Mouse (Mus musculus) heart, embryonic 15.5 days (tissue): ENCODE data around the gene Iqschfp. TPM values are rescaled to one million over a fixed set of nuclear protein-coding genes. Genes with fewer than 3 reads are reported as not detected.

Experiments
- ATAC-seq: fragments of 200-750 bp; cut with Nextera tagmentation; replicated peaks from 2 replicates; pipeline ENCODE4 v1.8.0; 2017; ENCODE audit warnings: low read depth, moderate TSS enrichment; ENCODE audit not compliant: insufficient number of reproducible peaks, insufficient read depth, low FRiP score
- H3K27ac ChIP-seq: fragments of 300-500 bp; sonication (generic); 2 replicates; pipeline ENCODE4 v1.5.1; 2015; ENCODE audit warnings: mild to moderate bottlenecking, inconsistent platforms
- H3K27me3 ChIP-seq: fragments of 300-500 bp; sonication (generic); 2 replicates; pipeline ENCODE4 v1.6.1; 2015; ENCODE audit warnings: inconsistent platforms
- H3K36me3 ChIP-seq: fragments of 300-500 bp; sonication (generic); 2 replicates; pipeline ENCODE4 v1.6.1; 2015; ENCODE audit warnings: mild to moderate bottlenecking, inconsistent platforms
- H3K4me1 ChIP-seq: fragments of 300-500 bp; sonication (generic); replicated peaks from 2 replicates; pipeline ENCODE4 v1.6.1; 2015; ENCODE audit warnings: inconsistent platforms
- H3K4me2 ChIP-seq: fragments of 300-500 bp; sonication (generic); 2 replicates; pipeline ENCODE4 v1.6.1; 2015; ENCODE audit warnings: inconsistent platforms, mild to moderate bottlenecking, moderate library complexity
- H3K4me3 ChIP-seq: fragments of 300-500 bp; sonication (generic); 2 replicates; pipeline ENCODE4 v1.5.1; 2015; ENCODE audit warnings: mild to moderate bottlenecking, inconsistent platforms
- H3K9ac ChIP-seq: fragments of 300-500 bp; sonication (generic); 2 replicates; pipeline ENCODE4 v1.6.1; 2015; ENCODE audit warnings: mild to moderate bottlenecking, inconsistent platforms
- H3K9me3 ChIP-seq: fragments of 300-500 bp; sonication (generic); replicated peaks from 2 replicates; pipeline ENCODE4 v1.6.1; 2016; ENCODE audit warnings: inconsistent platforms
- WGBS: fragments of 180-500 bp; shearing (Covaris S2); methylation state at CpG from one replicate; pipeline ENCODE4 v1.1.7; 2015; ENCODE audit warnings: mixed read lengths; 5-methylcytosine and 5-hydroxymethylcytosine counted together
- polyA plus RNA-seq: library from polyadenylated mRNA; unstranded; fragments of >200 nt; fragmentation: Nextera tagmentation; extraction: Ambion mirVana; gene quantifications from 2 replicates; pipeline ENCODE4 v1.2.1, GENCODE M21; 2015

The Iqschfp gene
- polyA plus RNA-seq, 1 experiment from 2014 or later: not detected

DNA sequence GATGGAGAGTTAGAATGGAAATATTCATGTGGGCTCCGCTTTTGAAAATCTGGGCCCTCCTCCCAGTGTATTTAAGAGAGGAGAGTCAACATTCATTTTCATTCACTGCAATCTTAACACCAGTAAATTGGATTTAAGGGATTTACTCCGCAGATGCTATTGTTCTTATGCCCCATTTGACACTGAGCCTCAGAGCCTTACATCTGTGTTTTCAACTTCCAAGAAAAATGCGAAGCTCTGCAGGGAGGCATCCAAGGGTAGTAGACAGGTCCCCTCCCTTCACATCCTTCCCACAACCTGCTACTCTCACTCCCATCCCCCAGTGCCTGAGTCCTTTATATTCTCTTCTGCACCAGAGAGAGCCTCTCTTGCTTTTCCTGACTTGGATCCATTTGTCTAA lies 68.1 kb downstream of the Iqschfp start:
- no peak for ATAC-seq
- 45% methylated on average over 3 of the region's 3 CpGs for WGBS
- Histone ChIP-seq H3K9ac (no peak overlapping the region), H3K27me3 (no peaks in the 10 kb centered on the region), H3K4me2 (no peak overlapping the region), H3K36me3 (no peaks in the 10 kb centered on the region), H3K4me1 (no peaks in the 10 kb centered on the region), H3K27ac (no peak overlapping the region), H3K4me3 (no peak overlapping the region), H3K9me3 (no peaks in the 10 kb centered on the region)

DNA sequence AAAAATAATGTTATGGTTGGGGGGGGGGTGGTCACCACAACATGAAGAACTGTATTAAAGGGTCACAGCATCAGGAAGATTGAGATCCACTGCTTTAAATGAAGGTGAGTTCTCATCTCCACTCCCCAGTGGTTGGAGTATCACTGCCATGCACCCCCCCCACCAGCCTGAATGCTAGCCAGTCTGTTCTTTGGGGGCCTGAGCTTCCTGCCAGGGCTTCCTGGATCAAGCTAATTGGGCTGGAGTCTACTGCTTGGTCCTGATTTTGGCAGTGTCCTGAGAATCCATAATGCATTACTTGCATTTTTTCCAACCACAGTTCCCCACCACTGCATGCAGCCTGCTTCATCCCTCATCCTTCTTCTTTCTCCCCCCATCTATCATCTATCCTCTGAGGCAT lies 68.7 kb downstream of the Iqschfp start:
- H3K27ac ChIP-seq: no peak overlapping the region
- H3K36me3 ChIP-seq: no peaks in the 10 kb centered on the region
- H3K9ac ChIP-seq: no peak overlapping the region
- no peak overlapping the region for H3K4me3 ChIP-seq
- H3K4me2 ChIP-seq: no peak overlapping the region
- H3K4me1 ChIP-seq: no peaks in the 10 kb centered on the region
- H3K27me3 ChIP-seq: no peaks in the 10 kb centered on the region
- no peaks in the 10 kb centered on the region for H3K9me3 ChIP-seq
- no peak for ATAC-seq

- WGBS: 75% methylated on average over 6 of the region's 6 CpGs
- H3K27ac ChIP-seq: no peak overlapping the region
These were observed 70.1 kb downstream of the Iqschfp start for GRCm38 (mm10) chr3:67961934-67962639.

DNA sequence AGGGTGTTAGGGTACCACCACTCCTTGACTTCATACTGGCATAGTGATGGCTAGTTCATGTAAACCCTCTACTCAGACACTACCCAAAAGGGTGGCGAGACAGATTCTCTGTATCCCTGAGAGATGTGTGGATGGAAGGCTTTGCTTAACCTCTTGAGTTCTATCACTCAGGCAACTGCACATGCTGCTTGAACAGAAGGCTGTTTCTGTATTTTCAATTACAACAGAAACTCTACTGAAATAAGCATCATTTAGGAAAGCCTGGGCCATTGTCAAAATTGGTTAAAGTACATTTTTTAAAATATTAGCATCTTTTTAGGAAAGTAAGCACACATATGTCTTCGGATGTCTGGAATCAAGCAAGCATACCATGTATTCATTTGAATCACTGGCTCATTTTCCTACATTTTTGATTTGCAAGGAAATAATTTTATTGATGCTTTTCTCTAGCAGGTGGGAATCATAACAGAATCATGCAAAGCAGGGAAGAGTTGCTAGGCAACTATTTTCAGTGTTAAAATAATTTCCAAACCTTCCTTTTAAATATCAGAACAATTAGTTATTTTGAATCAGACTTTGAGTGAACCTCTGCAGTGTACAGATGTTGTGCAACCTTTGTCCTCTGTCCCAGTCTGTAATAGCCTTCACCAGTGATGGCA lies 82.4 kb downstream of the Iqschfp start:
- no peak overlapping the region for H3K9ac ChIP-seq
- 69% methylated on average over 2 of the region's 2 CpGs for WGBS
- H3K4me2 ChIP-seq: no peak overlapping the region
- no peaks in the 10 kb centered on the region for H3K36me3 ChIP-seq
- H3K27me3 ChIP-seq: no peaks in the 10 kb centered on the region
- no peaks in the 10 kb centered on the region for H3K4me1 ChIP-seq
- ATAC-seq: no peak
- no peak overlapping the region for H3K4me3 ChIP-seq
- no peaks in the 10 kb centered on the region; the same call in 1 of the 2 replicates for H3K9me3 ChIP-seq
- H3K27ac ChIP-seq: no peak overlapping the region

More at GRCm38 (mm10) chr3:67961934-67962639, 70.1 kb downstream of the Iqschfp start:
- no peaks in the 10 kb centered on the region for H3K36me3 ChIP-seq
- no peaks in the 10 kb centered on the region for H3K27me3 ChIP-seq
- no peak for ATAC-seq
- H3K9me3 ChIP-seq: no peaks in the 10 kb centered on the region
- no peak overlapping the region for H3K4me2 ChIP-seq
- no peak overlapping the region for H3K4me3 ChIP-seq
- no peaks in the 10 kb centered on the region for H3K4me1 ChIP-seq
- no peak overlapping the region for H3K9ac ChIP-seq

GRCm38 (mm10) chr3:67980006-67980405 lies 88.0 kb downstream of the Iqschfp start:
- Histone ChIP-seq H3K9me3 (no peaks in the 10 kb centered on the region), H3K27ac (no peak overlapping the region), H3K36me3 (no peaks in the 10 kb centered on the region), H3K4me2 (no peak overlapping the region), H3K4me3 (no peak overlapping the region), H3K27me3 (no peaks in the 10 kb centered on the region), H3K9ac (no peak overlapping the region), H3K4me1 (no peaks in the 10 kb centered on the region)
- no peak for ATAC-seq
- WGBS: 55% methylated on average over 1 of the region's 1 CpGs

- H3K36me3 ChIP-seq: no peaks in the 10 kb centered on the region
- no peaks in the 10 kb centered on the region for H3K4me1 ChIP-seq
- 33% methylated on average over 12 of the region's 12 CpGs for WGBS
- H3K27ac ChIP-seq: no peak overlapping the region
- H3K4me2 ChIP-seq: 0 out of 2 replicates have a peak overlapping the region, but pooled peaks have one; percentile 13
- H3K9ac ChIP-seq: no peak overlapping the region
- no peaks in the 10 kb centered on the region for H3K27me3 ChIP-seq
- no peaks in the 10 kb centered on the region for H3K9me3 ChIP-seq
- H3K4me3 ChIP-seq: no peak overlapping the region
- ATAC-seq: no peak
These were observed 91.3 kb downstream of the Iqschfp start for GRCm38 (mm10) chr3:67983329-67983728.

- no peaks in the 10 kb centered on the region for H3K27me3 ChIP-seq
- no peak overlapping the region for H3K4me3 ChIP-seq
- no peaks in the 10 kb centered on the region for H3K9me3 ChIP-seq
- 74% methylated on average over 4 of the region's 4 CpGs for WGBS
- no peak overlapping the region for H3K4me2 ChIP-seq
- no peak overlapping the region for H3K27ac ChIP-seq
- no peaks in the 10 kb centered on the region for H3K4me1 ChIP-seq
- H3K36me3 ChIP-seq: no peaks in the 10 kb centered on the region
- H3K9ac ChIP-seq: no peak overlapping the region
- no peak for ATAC-seq
These were observed 110.4 kb downstream of the Iqschfp start for GRCm38 (mm10) chr3:68002415-68002814.

DNA sequence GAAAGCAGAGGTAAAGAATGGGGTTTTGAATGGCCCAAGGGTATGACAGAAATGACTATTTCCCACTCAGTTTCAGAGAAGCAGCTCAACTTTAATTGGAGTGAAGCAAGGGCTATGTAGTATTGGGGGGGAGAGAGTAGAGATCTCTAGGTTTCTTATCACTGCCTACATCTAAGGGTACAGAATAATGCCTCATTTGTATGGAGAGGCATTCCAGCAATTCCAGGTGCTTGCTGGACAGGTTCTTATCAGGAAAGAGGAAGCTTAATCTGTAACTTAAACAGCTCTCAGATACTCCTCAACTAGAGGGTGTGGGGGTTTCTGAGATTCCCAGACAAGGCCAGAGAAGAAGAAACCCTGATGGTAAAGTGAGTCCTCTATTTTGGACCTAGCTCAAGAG lies 120.3 kb downstream of the Iqschfp start:
- Histone ChIP-seq H3K27me3 (no peaks in the 10 kb centered on the region), H3K4me1 (no peaks in the 10 kb centered on the region), H3K4me3 (no peak overlapping the region), H3K27ac (no peak overlapping the region), H3K4me2 (no peak overlapping the region), H3K36me3 (no peaks in the 10 kb centered on the region), H3K9ac (no peak overlapping the region), H3K9me3 (no peaks in the 10 kb centered on the region)
- ATAC-seq: no peak

- ATAC-seq: no peak
- Histone ChIP-seq H3K4me2 (no peak overlapping the region), H3K36me3 (no peaks in the 10 kb centered on the region), H3K27me3 (no peaks in the 10 kb centered on the region), H3K9me3 (no peaks in the 10 kb centered on the region), H3K9ac (no peak overlapping the region), H3K4me3 (no peak overlapping the region), H3K27ac (no peak overlapping the region), H3K4me1 (no peaks in the 10 kb centered on the region)
- WGBS: 48% methylated on average over 1 of the region's 1 CpGs
These were observed 123.8 kb downstream of the Iqschfp start for GRCm38 (mm10) chr3:68015786-68016185.

DNA sequence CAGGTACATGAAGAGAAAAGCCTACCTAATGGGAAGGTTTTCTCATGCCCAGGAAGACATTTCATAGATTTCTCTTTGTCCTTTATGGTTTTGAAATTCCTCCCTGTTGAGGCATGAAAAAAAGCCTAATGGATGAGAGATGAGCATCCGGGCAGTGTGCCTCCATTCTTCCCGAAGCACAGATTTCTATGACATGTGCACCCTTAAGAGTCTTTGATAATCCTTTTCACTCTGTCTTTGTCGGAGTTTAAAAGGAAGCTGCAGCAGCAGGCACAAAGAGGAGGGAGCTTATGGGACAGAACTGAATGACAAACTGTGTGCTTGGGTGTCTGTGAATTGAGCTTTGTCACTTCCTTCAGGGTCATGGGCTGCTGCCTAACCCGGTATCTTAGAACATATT lies 127.4 kb downstream of the Iqschfp start:
- H3K4me1 ChIP-seq: no peaks in the 10 kb centered on the region
- WGBS: 57% methylated on average over 4 of the region's 4 CpGs
- no peak overlapping the region for H3K4me2 ChIP-seq
- ATAC-seq: no peak
- H3K4me3 ChIP-seq: no peak overlapping the region
- no peaks in the 10 kb centered on the region for H3K27me3 ChIP-seq
- no peak overlapping the region for H3K27ac ChIP-seq
- H3K9ac ChIP-seq: no peak overlapping the region
- no peaks in the 10 kb centered on the region for H3K9me3 ChIP-seq
- no peaks in the 10 kb centered on the region for H3K36me3 ChIP-seq

GRCm38 (mm10) chr3:68036097-68036496 lies 144.1 kb downstream of the Iqschfp start:
- 52% methylated on average over 3 of the region's 3 CpGs for WGBS
- Histone ChIP-seq H3K9ac (no peak overlapping the region), H3K4me3 (no peak overlapping the region), H3K9me3 (no peaks in the 10 kb centered on the region), H3K27me3 (no peaks in the 10 kb centered on the region), H3K4me1 (no peaks in the 10 kb centered on the region), H3K36me3 (no peaks in the 10 kb centered on the region), H3K27ac (no peak overlapping the region), H3K4me2 (no peak overlapping the region)
- no peak for ATAC-seq

DNA sequence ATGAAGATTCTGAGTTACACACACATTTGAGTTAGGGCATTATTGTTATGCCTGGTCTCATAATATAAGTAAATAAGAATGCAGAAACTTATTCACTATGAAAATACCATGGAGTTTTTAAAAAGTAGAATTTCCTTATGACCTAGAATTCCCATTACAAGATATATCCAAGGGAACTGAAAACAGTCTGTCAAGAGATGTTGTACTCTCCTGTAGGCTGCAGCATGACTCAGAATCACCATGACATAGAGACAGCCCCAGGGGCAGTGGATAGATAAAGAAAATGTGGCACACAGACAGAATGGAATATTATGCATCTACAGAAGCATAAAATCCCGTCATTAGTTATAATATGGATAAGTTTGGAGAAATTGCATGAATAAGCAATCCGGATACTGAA lies 150.9 kb downstream of the Iqschfp start:
- Histone ChIP-seq H3K4me1 (no peaks in the 10 kb centered on the region), H3K36me3 (no peaks in the 10 kb centered on the region), H3K9me3 (no peaks in the 10 kb centered on the region), H3K27me3 (peaks cover 3% of the 10 kb centered on the region; the same call in 1 of the 2 replicates), H3K4me2 (no peak overlapping the region), H3K4me3 (no peak overlapping the region), H3K9ac (no peak overlapping the region), H3K27ac (no peak overlapping the region)
- WGBS: 83% methylated on average over 2 of the region's 2 CpGs
- no peak for ATAC-seq
